Mouse (Mus musculus) right cerebral cortex, adult 18-20 months (tissue): ENCODE measurements around the gene Prcp.

Experiments
- DNase-seq: peaks from one replicate; pipeline ENCODE4 v3.0.0; 2022; ENCODE audit warnings: mixed read lengths

Gene Prcp

DNA sequence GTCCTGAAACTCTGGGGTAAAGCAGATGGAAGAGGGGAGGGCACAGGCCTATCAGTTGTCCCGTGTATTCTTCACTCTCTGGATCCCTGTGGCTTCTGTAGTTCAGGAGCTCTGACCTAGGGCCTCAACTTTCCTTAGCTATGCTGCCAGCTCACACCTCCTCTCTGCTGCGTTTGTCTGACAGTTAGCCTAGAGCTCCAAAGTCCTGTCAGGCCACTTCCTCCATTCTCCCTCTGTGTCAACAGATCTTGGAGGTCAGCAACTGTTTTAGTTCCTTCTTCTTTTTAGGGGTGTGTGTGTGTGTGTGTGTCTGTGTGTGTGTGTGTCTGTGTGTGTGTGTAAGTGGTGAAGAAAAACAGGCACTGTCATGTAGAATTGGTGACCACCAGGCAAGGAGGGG, 106.5 kb downstream of the Prcp start:
- DNase-seq, result no peak

DNA sequence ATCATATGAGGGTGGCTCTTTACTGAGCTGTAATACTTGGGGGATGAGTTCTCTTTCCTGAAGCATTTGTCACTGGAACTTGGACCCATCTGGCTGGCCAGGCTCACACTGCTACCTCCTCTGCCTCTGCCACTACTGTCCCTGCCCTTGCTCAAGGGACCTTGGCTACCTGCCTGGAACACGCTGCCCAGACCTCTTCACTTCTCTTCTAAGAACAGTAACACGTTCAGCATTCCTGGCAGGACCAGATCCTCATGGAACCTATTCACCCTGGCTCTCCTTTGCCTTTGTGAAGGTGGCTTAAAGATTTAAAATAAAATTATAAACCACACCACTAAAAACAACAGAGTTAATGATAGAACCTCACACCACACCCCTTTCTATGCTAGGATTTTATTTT, 107.6 kb downstream of the Prcp start:
- DNase-seq, result no peak
